Mouse (Mus musculus) lung, adult 2 months (tissue): ENCODE measurements around the gene Lhx5. TPM values are rescaled to one million over a fixed set of nuclear protein-coding genes. Genes with fewer than 3 reads are reported as not detected.

Source experiments
- DNase-seq: peaks from one replicate; pipeline ENCODE4 v3.0.0; 2022
- H3K4me1 ChIP-seq: fragments of 200-500 bp; 2 replicates; pipeline ENCODE4 v1.6.1; 2011; ENCODE audit warnings: low read length; ENCODE audit not compliant: control insufficient read depth, insufficient read depth
- H3K4me3 ChIP-seq: fragments of 200-500 bp; replicated peaks from 2 replicates; pipeline ENCODE3; 2011; ENCODE audit warnings: low read depth, mild to moderate bottlenecking, control low read depth, low read length; ENCODE audit errors: extremely low read depth
- CTCF ChIP-seq: fragments of 200-500 bp; IDR thresholded peaks from 2 replicates; pipeline ENCODE4 v1.5.1; 2011; ENCODE audit warnings: mild to moderate bottlenecking, low read length, control low read depth; ENCODE audit not compliant: insufficient read depth
- POLR2A ChIP-seq: fragments of 200-500 bp; IDR thresholded peaks from 2 replicates; pipeline ENCODE4 v1.6.1; 2011; ENCODE audit warnings: low read depth, mild to moderate bottlenecking, control low read depth, low read length, borderline replicate concordance; ENCODE audit errors: extremely low read depth
- WGBS: fragments of 180-500 bp; shearing (Covaris S2); methylation state at CpG from one replicate; pipeline ENCODE4 v1.1.7; 2018; 5-methylcytosine and 5-hydroxymethylcytosine counted together
- polyA plus RNA-seq: library from polyadenylated mRNA; depleted of rRNA; stranded (reverse); fragments of >200 nt; gene quantifications from 2 replicates; pipeline ENCODE4 v1.2.3, GENCODE M21; 2012; rRNA removed

Gene Lhx5
- polyA plus RNA-seq, 1 experiment: not detected

DNA sequence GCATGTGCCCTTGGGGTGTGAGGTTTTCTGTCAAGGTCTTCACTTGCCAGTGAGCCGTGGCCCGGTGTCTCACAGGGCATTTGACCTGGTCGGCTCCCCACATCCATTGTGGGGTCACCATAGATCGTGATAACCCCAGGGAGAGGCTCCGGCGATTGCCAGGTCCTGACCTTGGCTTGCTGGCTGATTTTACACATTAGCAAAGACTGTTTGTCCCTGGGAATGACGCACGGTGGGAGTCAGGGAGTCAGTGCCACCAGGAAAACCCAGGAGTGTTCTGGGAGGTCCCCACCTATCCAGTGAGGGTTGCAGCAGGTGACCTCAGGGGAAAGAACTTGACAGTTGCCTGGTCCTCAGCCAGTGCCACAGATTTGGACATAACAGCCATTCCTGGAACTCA, 41.3 kb downstream of the Lhx5 start, which contains the start of gene Sdsl:
Sdsl (minus strand) TSS at position 41 of the 400 bp plus-strand sequence.
- no peak for DNase-seq
- no peak within 1 kb of the TSS for H3K4me3 ChIP-seq
- TF ChIP-seq POLR2A (no peak), CTCF (no peak)
- no peaks in the 10 kb centered on the region for H3K4me1 ChIP-seq
- 55% methylated on average over 8 of the region's 8 CpGs for WGBS

- TF ChIP-seq CTCF (no peak), POLR2A (no peak)
- 90% methylated on average over 2 of the region's 2 CpGs for WGBS
- H3K4me1 ChIP-seq: no peaks in the 10 kb centered on the region
- H3K4me3 ChIP-seq: no peak overlapping the region
- DNase-seq: no peak
Observed at GRCm38 (mm10) chr5:120473361-120473760, 41.9 kb downstream of the Lhx5 start.

- 55% methylated on average over 8 of the region's 8 CpGs for WGBS
- DNase-seq: no peak
- TF ChIP-seq CTCF: no peak
- TF ChIP-seq POLR2A: no peak
- Histone ChIP-seq H3K4me3 (no peak overlapping the region), H3K4me1 (no peaks in the 10 kb centered on the region)
Observed at GRCm38 (mm10) chr5:120475861-120476260, 44.4 kb downstream of the Lhx5 start.

DNA sequence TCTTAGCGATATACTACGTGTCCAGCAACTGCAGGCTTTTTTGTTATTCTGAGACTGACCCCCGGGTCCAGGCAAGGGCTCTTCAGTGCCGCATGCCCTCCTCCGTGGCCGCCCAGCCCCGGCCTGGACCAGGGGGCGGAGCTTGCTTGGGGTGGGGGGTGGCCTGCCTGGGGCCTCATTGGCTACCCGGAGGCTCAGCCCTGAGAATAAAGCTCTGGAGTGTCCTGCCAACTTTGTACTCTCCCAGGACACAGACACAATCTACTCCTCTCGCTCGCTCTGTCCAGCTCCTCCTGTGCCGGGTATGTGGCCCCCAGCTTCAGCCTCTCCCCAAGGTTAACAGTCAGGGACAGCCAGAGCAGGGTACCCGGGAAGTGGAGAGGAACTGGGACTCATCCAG, 44.8 kb downstream of the Lhx5 start, which contains the start of gene Sds:
Sds (plus strand) TSS at position 231 of the 400 bp plus-strand sequence.
- TF ChIP-seq POLR2A (no peak), CTCF (no peak)
- DNase-seq: no peak
- WGBS: 16% methylated on average over 13 of the region's 13 CpGs
- Histone ChIP-seq H3K4me1 (no peaks in the 10 kb centered on the region), H3K4me3 (no peak within 1 kb of the TSS)

- TF ChIP-seq POLR2A (no peak), CTCF (no peak)
- H3K4me1 ChIP-seq: no peaks in the 10 kb centered on the region
- 86% methylated on average over 5 of the region's 5 CpGs for WGBS
- H3K4me3 ChIP-seq: no peak overlapping the region
- DNase-seq: no peak
Observed at GRCm38 (mm10) chr5:120477993-120478392, 46.5 kb downstream of the Lhx5 start.

GRCm38 (mm10) chr5:120479538-120479937, 48.0 kb downstream of the Lhx5 start:
- Histone ChIP-seq H3K4me1 (no peaks in the 10 kb centered on the region), H3K4me3 (no peak overlapping the region)
- no peak for TF ChIP-seq POLR2A
- no peak for TF ChIP-seq CTCF
- 56% methylated on average over 4 of the region's 4 CpGs for WGBS
- no peak for DNase-seq

- Histone ChIP-seq H3K4me1 (no peaks in the 10 kb centered on the region), H3K4me3 (no peak overlapping the region)
- WGBS: 61% methylated on average over 9 of the region's 9 CpGs
- TF ChIP-seq POLR2A (no peak), CTCF (no peak)
- no peak for DNase-seq
Observed at GRCm38 (mm10) chr5:120481205-120481604, 49.7 kb downstream of the Lhx5 start.

- Histone ChIP-seq H3K4me1 (no peaks in the 10 kb centered on the region), H3K4me3 (no peak overlapping the region)
- TF ChIP-seq POLR2A (no peak), CTCF (no peak)
- DNase-seq: no peak
- WGBS: 80% methylated on average over 19 of the region's 19 CpGs
Observed at GRCm38 (mm10) chr5:120483399-120483798, 51.9 kb downstream of the Lhx5 start.

DNA sequence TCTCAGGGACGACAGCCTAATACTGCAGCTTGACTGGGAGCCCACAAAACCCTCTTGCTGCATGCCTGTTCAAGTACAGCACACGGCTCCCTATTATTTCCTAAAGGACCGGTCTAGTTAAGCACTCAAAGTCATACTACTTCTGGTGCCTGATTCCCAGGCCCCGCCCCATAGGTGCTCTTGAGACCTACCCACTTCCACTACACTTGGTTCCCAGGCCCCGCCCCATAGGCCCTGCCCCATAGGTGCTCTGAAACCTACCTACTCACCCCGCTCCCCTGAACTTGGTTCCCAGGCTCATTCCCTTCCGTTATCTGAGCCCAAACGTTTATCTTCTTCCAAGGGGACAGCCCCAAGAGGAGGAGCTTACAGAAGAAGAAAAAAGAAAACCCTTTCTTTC, 56.3 kb downstream of the Lhx5 start:
- no peak for DNase-seq
- 0 out of 2 replicates have a peak, but pooled peaks cover 3% of the 10 kb centered on the region for H3K4me1 ChIP-seq
- 82% methylated on average over 8 of the region's 8 CpGs for WGBS
- H3K4me3 ChIP-seq: no peak overlapping the region
- no peak for TF ChIP-seq CTCF
- no peak for TF ChIP-seq POLR2A

DNA sequence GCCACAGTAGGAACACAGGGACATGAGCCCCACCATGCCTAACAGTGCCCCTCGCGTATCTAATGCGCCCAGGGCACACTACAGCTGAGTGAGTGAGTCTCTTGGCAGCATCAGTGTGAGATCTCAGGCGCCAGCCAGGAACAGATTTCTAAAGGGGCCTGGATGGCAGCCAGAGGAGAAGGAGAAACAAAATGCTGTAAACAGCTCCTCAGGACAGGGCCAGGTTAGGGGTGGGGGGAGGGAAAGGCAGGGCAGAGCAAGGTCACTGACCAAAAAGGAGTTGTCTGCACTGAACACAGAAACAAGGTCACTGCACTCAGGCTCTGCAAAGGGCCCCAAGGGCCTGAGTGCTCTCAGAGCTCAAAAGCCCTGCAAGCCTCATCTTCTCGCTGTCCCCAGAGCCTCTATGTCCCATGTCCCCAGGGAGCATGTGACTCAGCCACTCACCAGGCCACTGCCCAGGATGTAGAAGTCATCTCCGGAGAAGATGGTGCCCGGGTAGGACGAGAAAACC, 59.2 kb downstream of the Lhx5 start:
- 0 out of 2 replicates have a peak, but pooled peaks cover 3% of the 10 kb centered on the region for H3K4me1 ChIP-seq
- WGBS: 36% methylated on average over 8 of the region's 8 CpGs
- TF ChIP-seq POLR2A (no peak), CTCF (no peak)
- no peak overlapping the region for H3K4me3 ChIP-seq
- DNase-seq: no peak

Other genes starting within 250 kb of the Lhx5 start
- 2.1 and 2.3 TPM in 2 replicates for gene Sdsl, start 41.1 kb downstream of the Lhx5 start, polyA plus RNA-seq
- 0.65 and 0.70 TPM in 2 replicates for gene Sds, start 44.8 kb downstream of the Lhx5 start, polyA plus RNA-seq
- 40.0 and 42.7 TPM in 2 replicates for gene Plbd2, start 71.9 kb downstream of the Lhx5 start, polyA plus RNA-seq
- 37.0 and 40.0 TPM in 2 replicates for gene Slc8b1, start 79.5 kb downstream of the Lhx5 start, polyA plus RNA-seq
- 75.8 and 89.2 TPM in 2 replicates for gene Tpcn1, start 157.0 kb downstream of the Lhx5 start, polyA plus RNA-seq
- 2.0 and 2.4 TPM in 2 replicates for gene Iqcd, start 157.3 kb downstream of the Lhx5 start, polyA plus RNA-seq
- gene Rita1, start 180.9 kb downstream of the Lhx5 start, polyA plus RNA-seq: 15.7 and 15.8 TPM in 2 replicates
- gene Ddx54, start 181.0 kb downstream of the Lhx5 start, polyA plus RNA-seq: 37.2 and 39.2 TPM in 2 replicates
- gene Cfap73, start 202.5 kb downstream of the Lhx5 start, polyA plus RNA-seq: 1.6 TPM in 2 replicates
- gene Rasal1, start 217.1 kb downstream of the Lhx5 start, polyA plus RNA-seq: 0.80 and 1.6 TPM in 2 replicates